Mouse (Mus musculus): ENCODE data around the gene Cd59b.
"Not testable (repeated sequence)": the region's sequence is repeated elsewhere in the genome, so short reads cannot be mapped to it uniquely, and the experiment has no call there.

- not testable (repeated sequence) for TF ChIP-seq CTCF, POLR2A (IDR thresholded peaks at IDR 0.05; ENCODE audit: insufficient read depth, low read depth, low read length)
These were observed 1.2 kb upstream of the Cd59b start, which contains the start of gene Gm10799 for GRCm38 (mm10) chr2:104068450-104068849.

Data from olfactory bulb, adult 2 months (tissue).